In genomic region chr3:117117838-117118237, GRCm38 (mm10) we compare ENCODE assay signal across 16 mouse cellular contexts.
DNase-seq lines count a peak whose midpoint lies in the region; ATAC-seq and TF ChIP-seq lines count a peak whose summit lies in the region.
"Had no signal": no experiment of that assay in that cellular context is flagged by ENCODE, and none has a peak within 500 bp of the region (broad histone marks: within the 10 kb centered on the region; RNA-seq: fewer than 3 reads in every experiment).

No protein-coding gene starts in this region.

- H3K4me2 ChIP-seq in forebrain, embryonic 14.5 days (ENCODE audit: low read length), result no peak overlapping the region
- no peak overlapping the region for H3K4me2 ChIP-seq in forebrain, embryonic 16.5 days (ENCODE audit: low read length)
- H3K4me2 ChIP-seq in liver, embryonic 14.5 days (ENCODE audit: low read depth), result no peak overlapping the region
- no peak overlapping the region for H3K4me2 ChIP-seq in liver, embryonic 12.5 days
- H3K4me2 ChIP-seq: heart, embryonic 13.5 days; hindbrain, embryonic 14.5 days; limb, embryonic 13.5 days; midbrain, embryonic 15.5 days; neural tube, embryonic 13.5 days had no signal

- no peaks in the 10 kb centered on the region for H3K27me3 ChIP-seq in forebrain, embryonic 14.5 days (replicated peaks; ENCODE audit: control insufficient read depth, insufficient read depth, low read length)
- H3K27me3 ChIP-seq in forebrain, embryonic 16.5 days (replicated peaks; ENCODE audit: control insufficient read depth, insufficient read depth, low read length), result no peaks in the 10 kb centered on the region
- H3K27me3 ChIP-seq in liver, embryonic 14.5 days (ENCODE audit: control insufficient read depth, insufficient read depth, low read length), result no peaks in the 10 kb centered on the region
- H3K27me3 ChIP-seq in liver, embryonic 12.5 days (replicated peaks), result no peaks in the 10 kb centered on the region
- H3K27me3 ChIP-seq: heart, embryonic 13.5 days; limb, embryonic 13.5 days; midbrain, embryonic 15.5 days; neural tube, embryonic 13.5 days had no signal

- H3K9ac ChIP-seq in forebrain, embryonic 14.5 days (ENCODE audit: low read length), result no peak overlapping the region
- no peak overlapping the region for H3K9ac ChIP-seq in forebrain, embryonic 16.5 days (replicated peaks; ENCODE audit: low read depth, low read length)
- no peak overlapping the region for H3K9ac ChIP-seq in liver, embryonic 14.5 days (replicated peaks)
- H3K9ac ChIP-seq in liver, embryonic 12.5 days, result no peak overlapping the region
- H3K9ac ChIP-seq: heart, embryonic 13.5 days; hindbrain, embryonic 14.5 days; limb, embryonic 13.5 days; midbrain, embryonic 15.5 days; neural tube, embryonic 13.5 days had no signal

- no peak overlapping the region for H3K4me3 ChIP-seq in forebrain, embryonic 14.5 days (ENCODE audit: low read depth, low read length)
- no peak overlapping the region for H3K4me3 ChIP-seq in forebrain, embryonic 16.5 days (replicated peaks; ENCODE audit: low read length)
- no peak overlapping the region for H3K4me3 ChIP-seq in liver, embryonic 14.5 days (ENCODE audit: insufficient read depth in 1 of 2, low read depth in 2 of 2, low read length in 2 of 2)
- H3K4me3 ChIP-seq in liver, embryonic 12.5 days, result no peak overlapping the region
- H3K4me3 ChIP-seq: heart, embryonic 13.5 days; limb, embryonic 13.5 days; midbrain, embryonic 15.5 days; neural tube, embryonic 13.5 days had no signal

- H3K36me3 ChIP-seq in forebrain, embryonic 14.5 days (ENCODE audit: control insufficient read depth, insufficient read depth, low read length), result no peaks in the 10 kb centered on the region
- no peaks in the 10 kb centered on the region for H3K36me3 ChIP-seq in forebrain, embryonic 16.5 days (ENCODE audit: control insufficient read depth, insufficient read depth)
- H3K36me3 ChIP-seq in liver, embryonic 14.5 days (replicated peaks; ENCODE audit: control insufficient read depth, insufficient read depth, low read depth), result no peaks in the 10 kb centered on the region
- H3K36me3 ChIP-seq in liver, embryonic 12.5 days, result no peaks in the 10 kb centered on the region
- H3K36me3 ChIP-seq: heart, embryonic 13.5 days; limb, embryonic 13.5 days; midbrain, embryonic 15.5 days; neural tube, embryonic 13.5 days had no signal

- 0 out of 2 replicates have a peak, but pooled peaks have one; percentile 4 for TF ChIP-seq CTCF in liver, embryonic 14.5 days (IDR thresholded peaks at IDR 0.05; ENCODE audit: low read depth)

- H3K9me3 ChIP-seq in forebrain, embryonic 14.5 days (replicated peaks; ENCODE audit: control insufficient read depth, low read length), result no peaks in the 10 kb centered on the region
- no peaks in the 10 kb centered on the region for H3K9me3 ChIP-seq in forebrain, embryonic 16.5 days (ENCODE audit: control insufficient read depth, low read length)
- no peaks in the 10 kb centered on the region for H3K9me3 ChIP-seq in liver, embryonic 14.5 days (ENCODE audit: control insufficient read depth, low read length)
- no peaks in the 10 kb centered on the region for H3K9me3 ChIP-seq in liver, embryonic 12.5 days (replicated peaks)
- H3K9me3 ChIP-seq: limb, embryonic 13.5 days; midbrain, embryonic 15.5 days had no signal

- ATAC-seq in forebrain, embryonic 14.5 days, result no peak
- no peak; the same call in 1 of the 2 replicates for ATAC-seq in forebrain, embryonic 16.5 days
- ATAC-seq in liver, embryonic 14.5 days (ENCODE audit: insufficient read depth), result no peak
- ATAC-seq in liver, embryonic 12.5 days, result no peak
- peak; percentile 54 for ATAC-seq in megakaryocyte progenitor cell, adult 5-6 weeks (replicated peaks; ENCODE audit: poor library complexity)
- ATAC-seq: midbrain, embryonic 15.5 days had no signal

- no peak for TF ChIP-seq EP300 in liver, embryonic 14.5 days (IDR thresholded peaks at IDR 0.05; ENCODE audit: low read depth)

- WGBS in forebrain, embryonic 14.5 days, result 54% methylated on average over 1 of the region's 1 CpGs
- 55% methylated on average over 1 of the region's 1 CpGs for WGBS in forebrain, embryonic 16.5 days
- WGBS in liver, embryonic 14.5 days (ENCODE audit: insufficient replicate concordance), result 18% methylated on average over 1 of the region's 1 CpGs
- 18% methylated on average over 1 of the region's 1 CpGs for WGBS in liver, embryonic 12.5 days (ENCODE audit: insufficient replicate concordance)

- H3K4me1 ChIP-seq in forebrain, embryonic 14.5 days (ENCODE audit: control insufficient read depth, insufficient read depth, low read length), result no peaks in the 10 kb centered on the region
- no peaks in the 10 kb centered on the region; the same call in 1 of the 2 replicates for H3K4me1 ChIP-seq in forebrain, embryonic 16.5 days (replicated peaks; ENCODE audit: control insufficient read depth, insufficient read depth, low read length)
- peaks cover 0 to 9% of the 10 kb centered on the region in 2 experiments; a peak in 2 of 4 replicates for H3K4me1 ChIP-seq in liver, embryonic 14.5 days (replicated peaks; ENCODE audit: control insufficient read depth in 2 of 2, insufficient read depth in 2 of 2, low read length in 1 of 2)
- H3K4me1 ChIP-seq in liver, embryonic 12.5 days, result no peaks in the 10 kb centered on the region
- H3K4me1 ChIP-seq: heart, embryonic 13.5 days; limb, embryonic 13.5 days; neural tube, embryonic 13.5 days had no signal

- H3K27ac ChIP-seq in forebrain, embryonic 14.5 days (ENCODE audit: low read depth, low read length), result no peak overlapping the region
- H3K27ac ChIP-seq in forebrain, embryonic 16.5 days (ENCODE audit: low read length), result no peak overlapping the region
- H3K27ac ChIP-seq in liver, embryonic 14.5 days, result no peak overlapping the region
- no peak overlapping the region for H3K27ac ChIP-seq in liver, embryonic 12.5 days
- H3K27ac ChIP-seq: heart, embryonic 13.5 days; hindbrain, embryonic 14.5 days; limb, embryonic 13.5 days; midbrain, embryonic 15.5 days; neural tube, embryonic 13.5 days had no signal

- peak; percentile 19 for DNase-seq in forebrain, embryonic 14.5 days (ENCODE audit: low spot score)
- no peak for DNase-seq in liver, embryonic 14.5 days (ENCODE audit: low read depth in 3 of 3, low spot score in 3 of 3)
- peak; percentile 6 for DNase-seq in MEL-GATA-1-ER (ENCODE audit: extremely low read depth, low read depth)
- DNase-seq in ovary, postnatal 36 days (ENCODE audit: low spot score), result no peak
- no peak for DNase-seq in kidney, adult 9 months
- DNase-seq: cerebellum, adult 11-12 months; lung, postnatal 14 days; right cerebral cortex, adult 18-20 months had no signal

Comparison
In these comparisons a context has a peak if more than half of its experiments do, and no peak if none do; other contexts are left out.
1. DNase-seq: peak in forebrain, embryonic 14.5 days (single experiment) and MEL-GATA-1-ER (single experiment); none in liver, embryonic 14.5 days (0 of 3), ovary, postnatal 36 days (single experiment) and kidney, adult 9 months (single experiment).